Mouse (Mus musculus) B cell, adult 2 months (primary cell): ENCODE measurements around the gene Ubac1.

ENCODE experiments used
- DNase-seq, 2 experiments: peaks; one replicate each; pipeline ENCODE4 v3.0.0; 2022

Ubac1 gene

GRCm38 (mm10) chr2:25949291-25949690 lies 72.3 kb downstream of the Ubac1 start:
- DNase-seq: no peak
